Mouse (Mus musculus) hindlimb bud, embryonic 11.5 days (tissue): ENCODE results near the gene Rpl31.

Source experiments
- DNase-seq: peaks from one replicate; pipeline ENCODE4 v3.0.0-alpha.2; 2012; ENCODE audit warnings: low read depth, low spot score; ENCODE audit errors: extremely low spot score

Rpl31 gene

GRCm38 (mm10) chr1:39367601-39368266 lies at the start of gene Rpl31:
Rpl31 (plus strand) TSS chr1:39367842.
- DNase-seq, result peak; percentile 50

- DNase-seq, result no peak
Observed at GRCm38 (mm10) chr1:39317935-39318334, 49.7 kb upstream of the Rpl31 start.

- DNase-seq, result no peak
Observed at GRCm38 (mm10) chr1:39318870-39319269, 48.8 kb upstream of the Rpl31 start.

- no peak for DNase-seq
Observed at GRCm38 (mm10) chr1:39321954-39322353, 45.7 kb upstream of the Rpl31 start.

- DNase-seq, result no peak
Observed at GRCm38 (mm10) chr1:39325228-39325627, 42.4 kb upstream of the Rpl31 start.

GRCm38 (mm10) chr1:39327546-39327945 lies 40.1 kb upstream of the Rpl31 start:
- no peak for DNase-seq

- DNase-seq, result no peak
Observed at GRCm38 (mm10) chr1:39330857-39331594, 36.6 kb upstream of the Rpl31 start.

GRCm38 (mm10) chr1:39332456-39332855 lies 35.2 kb upstream of the Rpl31 start:
- no peak for DNase-seq

GRCm38 (mm10) chr1:39335561-39336196 lies 32.0 kb upstream of the Rpl31 start:
- DNase-seq, result no peak

- no peak for DNase-seq
Observed at GRCm38 (mm10) chr1:39336788-39337187, 30.9 kb upstream of the Rpl31 start.

GRCm38 (mm10) chr1:39338831-39339230 lies 28.8 kb upstream of the Rpl31 start:
- no peak for DNase-seq

- no peak for DNase-seq
Observed at GRCm38 (mm10) chr1:39339455-39339854, 28.2 kb upstream of the Rpl31 start.

GRCm38 (mm10) chr1:39340156-39340555 lies 27.5 kb upstream of the Rpl31 start:
- DNase-seq, result no peak

- peak; percentile 26 for DNase-seq
Observed at GRCm38 (mm10) chr1:39340647-39341046, 27.0 kb upstream of the Rpl31 start.

GRCm38 (mm10) chr1:39341807-39342206 lies 25.8 kb upstream of the Rpl31 start:
- no peak for DNase-seq

GRCm38 (mm10) chr1:39343242-39343641 lies 24.4 kb upstream of the Rpl31 start:
- no peak for DNase-seq

- DNase-seq, result no peak
Observed at GRCm38 (mm10) chr1:39344981-39345600, 22.6 kb upstream of the Rpl31 start.

GRCm38 (mm10) chr1:39349001-39349400 lies 18.6 kb upstream of the Rpl31 start:
- no peak for DNase-seq

GRCm38 (mm10) chr1:39349427-39349826 lies 18.2 kb upstream of the Rpl31 start:
- no peak for DNase-seq

GRCm38 (mm10) chr1:39361754-39362514 lies 5.7 kb upstream of the Rpl31 start:
- no peak for DNase-seq

- no peak for DNase-seq
Observed at GRCm38 (mm10) chr1:39362515-39362893, 5.1 kb upstream of the Rpl31 start.
